Mouse (Mus musculus) forebrain, embryonic 12.5 days (tissue): ENCODE results near the gene Cplx2. TPM values are rescaled to one million over a fixed set of nuclear protein-coding genes. Genes with fewer than 3 reads are reported as not detected.

ENCODE experiments used
- ATAC-seq: fragments of 200-750 bp; cut with Nextera tagmentation; 2 replicates; pipeline ENCODE4 v1.8.0; 2017; ENCODE audit warnings: moderate TSS enrichment; ENCODE audit not compliant: low FRiP score
- H3K27ac ChIP-seq: fragments of 300-500 bp; sonication (generic); 2 replicates; pipeline ENCODE4 v1.5.1; 2016; ENCODE audit warnings: mild to moderate bottlenecking
- H3K27me3 ChIP-seq: fragments of 300-500 bp; sonication (generic); 2 replicates; pipeline ENCODE4 v1.6.1; 2016; ENCODE audit warnings: mild to moderate bottlenecking
- H3K36me3 ChIP-seq: fragments of 300-500 bp; sonication (generic); replicated peaks from 2 replicates; pipeline ENCODE4 v1.6.1; 2016; ENCODE audit warnings: mild to moderate bottlenecking
- H3K4me1 ChIP-seq: fragments of 300-500 bp; sonication (generic); 2 replicates; pipeline ENCODE4 v1.6.1; 2016
- H3K4me2 ChIP-seq: fragments of 300-500 bp; sonication (generic); 2 replicates; pipeline ENCODE4 v1.6.1; 2016; ENCODE audit warnings: mild to moderate bottlenecking, moderate library complexity
- H3K4me3 ChIP-seq: fragments of 300-500 bp; sonication (generic); replicated peaks from 2 replicates; pipeline ENCODE4 v1.5.1; 2016; ENCODE audit warnings: mild to moderate bottlenecking
- H3K9ac ChIP-seq: fragments of 300-500 bp; sonication (generic); 2 replicates; pipeline ENCODE4 v1.6.1; 2016; ENCODE audit warnings: mild to moderate bottlenecking
- H3K9me3 ChIP-seq: fragments of 300-500 bp; sonication (generic); 2 replicates; pipeline ENCODE4 v1.6.1; 2016
- WGBS: fragments of 180-500 bp; shearing (Covaris S2); methylation state at CpG from one replicate; pipeline ENCODE4 v1.1.7; 2016; 5-methylcytosine and 5-hydroxymethylcytosine counted together
- polyA plus RNA-seq: library from polyadenylated mRNA; unstranded; fragments of >200 nt; fragmentation: Nextera tagmentation; extraction: Ambion mirVana; gene quantifications from 2 replicates; pipeline ENCODE4 v1.2.1, GENCODE M21; 2016

The Cplx2 gene
- polyA plus RNA-seq, 1 experiment from 2014 or later, result 14.9 TPM

DNA sequence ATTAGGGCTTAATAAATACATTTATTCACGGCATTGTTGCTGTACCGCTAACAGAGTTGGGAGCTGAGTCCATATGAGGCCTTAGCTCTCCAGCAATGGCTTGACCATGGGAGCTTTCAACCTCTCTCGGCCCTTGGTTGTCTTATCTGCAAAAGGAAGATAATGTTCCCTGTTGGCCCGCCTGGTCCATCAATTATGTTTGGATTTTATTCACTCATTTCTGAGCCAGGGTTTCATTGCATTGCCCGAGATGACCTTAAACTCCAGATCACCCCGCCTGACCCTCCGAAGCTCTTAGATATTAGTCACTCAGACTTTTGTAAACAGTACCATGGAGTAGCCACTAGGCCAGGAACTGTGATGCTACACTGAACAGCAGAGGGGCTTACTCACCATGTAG, 33.6 kb upstream of the Cplx2 start:
- 86% methylated on average over 7 of the region's 7 CpGs for WGBS
- Histone ChIP-seq H3K36me3 (no peaks in the 10 kb centered on the region), H3K9me3 (no peaks in the 10 kb centered on the region), H3K9ac (no peak overlapping the region), H3K27me3 (no peaks in the 10 kb centered on the region), H3K4me3 (no peak overlapping the region), H3K4me1 (peaks cover 14% of the 10 kb centered on the region), H3K27ac (no peak overlapping the region), H3K4me2 (no peak overlapping the region)
- ATAC-seq, result no peak

GRCm38 (mm10) chr13:54338815-54339214, 32.3 kb upstream of the Cplx2 start:
- no peaks in the 10 kb centered on the region for H3K27me3 ChIP-seq
- no peak overlapping the region for H3K27ac ChIP-seq
- no peak for ATAC-seq
- H3K4me2 ChIP-seq, result no peak overlapping the region
- H3K4me3 ChIP-seq, result no peak overlapping the region
- peaks cover 14% of the 10 kb centered on the region; the same call in 1 of the 2 replicates for H3K4me1 ChIP-seq
- H3K9me3 ChIP-seq, result no peaks in the 10 kb centered on the region
- H3K36me3 ChIP-seq, result no peaks in the 10 kb centered on the region
- 86% methylated on average over 5 of the region's 5 CpGs for WGBS
- no peak overlapping the region for H3K9ac ChIP-seq

DNA sequence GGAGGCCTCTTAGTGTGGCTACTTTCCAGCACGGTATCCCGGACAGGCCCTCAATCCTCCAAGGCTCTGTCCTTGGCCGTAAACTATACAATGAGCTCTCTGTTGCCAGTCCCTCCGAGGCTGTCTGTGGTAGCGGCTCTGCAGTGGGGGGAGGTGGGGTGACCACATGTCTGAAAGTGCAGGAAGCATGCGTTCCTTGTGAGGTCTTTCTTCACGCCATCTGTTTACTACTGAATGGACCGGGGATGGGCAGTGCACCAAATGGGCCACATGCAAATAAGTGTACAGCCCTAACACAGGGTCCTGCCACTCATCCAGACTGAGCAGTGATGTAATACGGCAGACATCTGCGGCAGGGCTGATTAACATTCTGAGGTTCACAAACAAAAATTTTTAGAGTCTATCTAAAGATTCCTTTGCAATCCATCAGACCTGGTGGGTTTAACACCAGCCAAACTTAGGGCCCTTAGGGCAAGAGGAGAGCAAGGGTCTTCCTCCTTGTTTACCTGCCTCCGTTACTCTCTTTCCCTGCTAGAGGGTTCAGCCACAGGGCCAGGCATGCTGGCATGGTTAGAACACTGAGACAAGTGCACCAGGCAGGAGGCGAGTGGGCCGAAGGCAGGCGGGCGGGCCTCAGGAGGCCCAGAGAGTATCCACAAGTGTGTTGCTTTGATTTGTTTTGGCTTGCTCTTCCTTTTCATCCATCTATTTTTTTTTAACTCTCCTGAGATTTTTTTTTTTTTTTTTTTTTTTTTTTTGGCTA, 25.1 kb upstream of the Cplx2 start:
- peak overlapping the region; percentile 75 for H3K27ac ChIP-seq
- no peak overlapping the region for H3K4me3 ChIP-seq
- WGBS, result 53% methylated on average over 15 of the region's 15 CpGs
- H3K4me2 ChIP-seq, result no peak overlapping the region
- H3K4me1 ChIP-seq, result peaks cover 19% of the 10 kb centered on the region; the same call in 1 of the 2 replicates
- H3K9me3 ChIP-seq, result 0 out of 2 replicates have a peak, but pooled peaks cover 6% of the 10 kb centered on the region
- ATAC-seq, result peak; percentile 96
- H3K27me3 ChIP-seq, result no peaks in the 10 kb centered on the region
- H3K36me3 ChIP-seq, result no peaks in the 10 kb centered on the region
- no peak overlapping the region for H3K9ac ChIP-seq

DNA sequence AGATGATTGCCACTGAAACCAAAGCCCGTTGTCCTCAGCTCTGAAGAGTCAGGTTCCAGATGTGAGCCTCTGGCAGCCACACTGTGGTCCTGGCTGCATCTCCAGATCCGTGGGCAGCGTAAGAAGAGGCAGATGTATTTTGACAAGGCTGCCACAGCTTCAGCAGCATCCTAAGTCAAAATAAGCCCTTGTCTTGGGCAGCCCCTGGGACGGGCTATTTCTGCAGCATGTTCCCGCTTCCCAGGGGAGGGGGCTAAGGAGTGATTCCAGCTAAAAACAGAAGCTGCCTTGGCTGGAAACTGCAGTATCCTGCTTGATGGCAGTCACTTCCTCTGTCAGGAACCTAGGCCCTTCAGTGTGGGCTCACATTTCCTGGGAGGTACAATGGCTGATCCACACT, 23.1 kb upstream of the Cplx2 start:
- Histone ChIP-seq H3K27me3 (no peaks in the 10 kb centered on the region), H3K9ac (no peak overlapping the region), H3K36me3 (no peaks in the 10 kb centered on the region), H3K4me1 (peaks cover 19% of the 10 kb centered on the region; the same call in 1 of the 2 replicates), H3K4me2 (no peak overlapping the region), H3K9me3 (0 out of 2 replicates have a peak, but pooled peaks cover 6% of the 10 kb centered on the region), H3K4me3 (no peak overlapping the region), H3K27ac (no peak overlapping the region)
- 80% methylated on average over 5 of the region's 5 CpGs for WGBS
- ATAC-seq, result no peak

DNA sequence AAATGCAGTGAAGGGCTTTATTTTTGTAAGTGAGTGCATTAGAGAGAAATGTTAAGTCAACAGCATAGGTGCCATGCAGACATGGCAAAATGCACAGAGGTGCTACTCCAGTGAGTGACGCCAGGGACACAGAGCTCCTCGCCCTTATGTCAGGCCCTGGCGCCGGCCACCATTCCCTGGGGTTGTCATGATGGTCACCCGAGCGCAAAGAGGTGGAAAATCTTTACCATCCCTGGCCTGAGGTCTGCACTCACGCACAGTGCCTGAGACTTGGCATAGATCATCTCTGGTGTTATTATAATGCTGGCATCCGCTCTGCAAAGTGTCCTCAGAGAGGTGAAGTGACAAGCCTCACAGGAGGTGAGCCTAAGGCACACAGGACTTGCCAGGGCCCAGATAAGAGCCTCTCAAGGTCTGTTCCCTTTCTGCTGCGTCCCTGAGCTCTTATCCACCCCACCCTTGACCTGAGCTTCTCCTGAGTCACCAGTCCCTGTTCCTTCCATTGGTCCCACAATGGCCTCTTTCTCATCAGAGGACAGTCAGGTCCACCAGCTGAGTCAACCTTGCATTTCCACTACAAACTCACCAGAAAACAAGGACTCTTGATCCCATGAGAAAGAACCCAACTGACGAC, 21.9 kb upstream of the Cplx2 start:
- WGBS, result 91% methylated on average over 10 of the region's 10 CpGs
- H3K9me3 ChIP-seq, result 0 out of 2 replicates have a peak, but pooled peaks cover 6% of the 10 kb centered on the region
- ATAC-seq, result no peak
- H3K4me1 ChIP-seq, result peaks cover 13% of the 10 kb centered on the region; the same call in 1 of the 2 replicates
- H3K4me2 ChIP-seq, result no peak overlapping the region
- H3K27me3 ChIP-seq, result no peaks in the 10 kb centered on the region
- H3K36me3 ChIP-seq, result no peaks in the 10 kb centered on the region
- no peak overlapping the region for H3K27ac ChIP-seq
- no peak overlapping the region for H3K4me3 ChIP-seq
- H3K9ac ChIP-seq, result no peak overlapping the region

DNA sequence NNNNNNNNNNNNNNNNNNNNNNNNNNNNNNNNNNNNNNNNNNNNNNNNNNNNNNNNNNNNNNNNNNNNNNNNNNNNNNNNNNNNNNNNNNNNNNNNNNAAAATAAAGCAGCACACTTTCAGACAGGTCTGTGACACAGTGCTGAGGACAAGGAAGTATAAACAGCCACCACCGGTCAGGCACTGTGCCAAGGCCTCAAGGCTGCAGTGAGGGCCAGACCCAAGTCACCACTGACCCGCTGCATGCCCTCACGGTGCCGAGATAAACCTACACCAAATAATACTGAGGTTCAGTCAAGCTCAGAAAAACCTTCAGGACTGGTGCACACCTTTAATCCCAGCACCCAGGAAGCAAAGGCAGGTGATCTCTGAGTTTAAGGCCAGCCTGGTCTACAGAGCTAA, 13.7 kb upstream of the Cplx2 start:
- no peak overlapping the region for H3K9ac ChIP-seq
- peaks cover 5% of the 10 kb centered on the region for H3K4me1 ChIP-seq
- no peak overlapping the region for H3K27ac ChIP-seq
- WGBS, result 77% methylated on average over 4 of the region's 4 CpGs
- no peaks in the 10 kb centered on the region for H3K9me3 ChIP-seq
- no peaks in the 10 kb centered on the region for H3K27me3 ChIP-seq
- no peak for ATAC-seq
- H3K4me3 ChIP-seq, result no peak overlapping the region
- H3K4me2 ChIP-seq, result no peak overlapping the region
- H3K36me3 ChIP-seq, result no peaks in the 10 kb centered on the region

- Histone ChIP-seq H3K27ac (no peak overlapping the region), H3K9me3 (no peaks in the 10 kb centered on the region), H3K27me3 (no peaks in the 10 kb centered on the region), H3K4me2 (no peak overlapping the region), H3K4me1 (peaks cover 5% of the 10 kb centered on the region), H3K4me3 (no peak overlapping the region), H3K9ac (no peak overlapping the region), H3K36me3 (no peaks in the 10 kb centered on the region)
- WGBS, result 92% methylated on average over 6 of the region's 6 CpGs
- no peak for ATAC-seq
Measured at GRCm38 (mm10) chr13:54359181-54359580, 12.0 kb upstream of the Cplx2 start.

- H3K9ac ChIP-seq, result no peak overlapping the region
- no peak overlapping the region for H3K4me3 ChIP-seq
- H3K9me3 ChIP-seq, result no peaks in the 10 kb centered on the region
- no peak overlapping the region for H3K4me2 ChIP-seq
- no peak for ATAC-seq
- 90% methylated on average over 7 of the region's 7 CpGs for WGBS
- H3K27ac ChIP-seq, result no peak overlapping the region
- 0 out of 2 replicates have a peak, but pooled peaks cover 6% of the 10 kb centered on the region for H3K4me1 ChIP-seq
- no peaks in the 10 kb centered on the region for H3K36me3 ChIP-seq
- H3K27me3 ChIP-seq, result peaks cover 4% of the 10 kb centered on the region
Measured at GRCm38 (mm10) chr13:54364686-54365085, 6.5 kb upstream of the Cplx2 start.

GRCm38 (mm10) chr13:54367758-54368157, 3.4 kb upstream of the Cplx2 start:
- Histone ChIP-seq H3K36me3 (no peaks in the 10 kb centered on the region), H3K27ac (no peak overlapping the region), H3K4me2 (no peak overlapping the region), H3K9me3 (no peaks in the 10 kb centered on the region), H3K4me3 (no peak overlapping the region), H3K27me3 (peaks cover 20% of the 10 kb centered on the region), H3K4me1 (peaks cover 35% of the 10 kb centered on the region), H3K9ac (no peak overlapping the region)
- no peak for ATAC-seq
- 80% methylated on average over 6 of the region's 6 CpGs for WGBS

GRCm38 (mm10) chr13:54368181-54368580, 3.0 kb upstream of the Cplx2 start:
- no peaks in the 10 kb centered on the region for H3K36me3 ChIP-seq
- H3K27ac ChIP-seq, result no peak overlapping the region
- no peak overlapping the region for H3K4me2 ChIP-seq
- no peak overlapping the region for H3K4me3 ChIP-seq
- H3K9ac ChIP-seq, result no peak overlapping the region
- WGBS, result 81% methylated on average over 9 of the region's 9 CpGs
- H3K4me1 ChIP-seq, result peaks cover 40% of the 10 kb centered on the region
- ATAC-seq, result no peak
- H3K27me3 ChIP-seq, result peaks cover 20% of the 10 kb centered on the region
- H3K9me3 ChIP-seq, result no peaks in the 10 kb centered on the region

- ATAC-seq, result peak; percentile 83
- H3K9ac ChIP-seq, result peak overlapping the region; percentile 69
- peaks cover 56% of the 10 kb centered on the region for H3K4me1 ChIP-seq
- H3K4me3 ChIP-seq, result peak overlapping the region; percentile 47
- H3K27me3 ChIP-seq, result peaks cover 24% of the 10 kb centered on the region
- 1% methylated on average over 58 of the region's 59 CpGs for WGBS
- peak overlapping the region; percentile 85 for H3K27ac ChIP-seq
- peak overlapping the region; percentile 77 for H3K4me2 ChIP-seq
- no peaks in the 10 kb centered on the region for H3K36me3 ChIP-seq
- H3K9me3 ChIP-seq, result no peaks in the 10 kb centered on the region
Measured at GRCm38 (mm10) chr13:54371387-54372330, 510 bp downstream of the Cplx2 start.

- Histone ChIP-seq H3K27ac (0 out of 2 replicates have a peak overlapping the region, but pooled peaks have one; percentile 85), H3K27me3 (peaks cover 24% of the 10 kb centered on the region), H3K9me3 (no peaks in the 10 kb centered on the region), H3K4me2 (peak overlapping the region; percentile 77), H3K4me3 (peak overlapping the region; percentile 47), H3K9ac (peak overlapping the region; percentile 69; the same call in 1 of the 2 replicates), H3K36me3 (no peaks in the 10 kb centered on the region), H3K4me1 (peaks cover 56% of the 10 kb centered on the region)
- 0% methylated on average over 14 of the region's 16 CpGs for WGBS
- peak; percentile 61 for ATAC-seq
Measured at GRCm38 (mm10) chr13:54372665-54373064, 1.5 kb downstream of the Cplx2 start.
